Mouse (Mus musculus) stomach, embryonic 16.5 days (tissue): ENCODE data around the gene Tpst2. TPM values are rescaled to one million over a fixed set of nuclear protein-coding genes. Genes with fewer than 3 reads are reported as not detected.

Experiments used
- ATAC-seq: fragments of 200-750 bp; cut with Nextera tagmentation; 2 replicates; pipeline ENCODE4 v1.8.0; 2017; ENCODE audit warnings: moderate number of reproducible peaks, moderate TSS enrichment; ENCODE audit not compliant: insufficient read depth, low FRiP score
- H3K27ac ChIP-seq: fragments of 300-500 bp; sonication (generic); 2 replicates; pipeline ENCODE4 v1.5.1; 2014; ENCODE audit warnings: low read length
- H3K27me3 ChIP-seq: fragments of 300-500 bp; sonication (generic); 2 replicates; pipeline ENCODE4 v1.6.1; 2014; ENCODE audit warnings: low read length, control low read depth, mixed read lengths; ENCODE audit not compliant: control insufficient read depth, insufficient read depth
- H3K36me3 ChIP-seq: fragments of 300-500 bp; sonication (generic); 2 replicates; pipeline ENCODE4 v1.6.1; 2014; ENCODE audit warnings: low read length; ENCODE audit not compliant: control insufficient read depth, insufficient read depth
- H3K4me1 ChIP-seq: fragments of 300-500 bp; sonication (generic); 2 replicates; pipeline ENCODE4 v1.6.1; 2014; ENCODE audit warnings: low read length, control low read depth, mixed read lengths; ENCODE audit not compliant: control insufficient read depth, insufficient read depth
- H3K4me2 ChIP-seq: fragments of 300-500 bp; sonication (generic); 2 replicates; pipeline ENCODE4 v1.6.1; 2014; ENCODE audit warnings: low read depth, low read length, mixed read lengths
- H3K4me3 ChIP-seq: fragments of 300-500 bp; sonication (generic); replicated peaks from 2 replicates; pipeline ENCODE4 v1.5.1; 2014; ENCODE audit warnings: mild to moderate bottlenecking, low read length
- H3K9ac ChIP-seq: fragments of 300-500 bp; sonication (generic); 2 replicates; pipeline ENCODE4 v1.6.1; 2014; ENCODE audit warnings: low read length
- H3K9me3 ChIP-seq: fragments of 300-500 bp; sonication (generic); replicated peaks from 2 replicates; pipeline ENCODE4 v1.6.1; 2016; ENCODE audit warnings: low read length, control low read depth; ENCODE audit not compliant: control insufficient read depth
- WGBS: fragments of 180-500 bp; shearing (Covaris S2); extraction: QIAGEN DNeasy Blood & Tissue Kit; methylation state at CpG from one replicate; pipeline ENCODE4 v1.1.7; 2014; 5-methylcytosine and 5-hydroxymethylcytosine counted together
- polyA plus RNA-seq: library from polyadenylated mRNA; unstranded; fragments of >200 nt; fragmentation: Nextera tagmentation; extraction: Ambion mirVana; gene quantifications from 2 replicates; pipeline ENCODE4 v1.2.1, GENCODE M21; 2015

The Tpst2 gene
- polyA plus RNA-seq, 1 experiment from 2014 or later = 40.0 TPM

GRCm38 (mm10) chr5:112344092-112344960, 67.8 kb downstream of the Tpst2 start:
- WGBS = 67% methylated on average over 6 of the region's 6 CpGs
- Histone ChIP-seq H3K9ac (peak overlapping the region; percentile 43; the same call in 1 of the 2 replicates), H3K27ac (peak overlapping the region; percentile 46), H3K4me1 (peaks cover 22% of the 10 kb centered on the region), H3K4me3 (no peak overlapping the region; the same call in 1 of the 2 replicates), H3K27me3 (no peaks in the 10 kb centered on the region), H3K4me2 (peak overlapping the region; percentile 86; the same call in 1 of the 2 replicates), H3K36me3 (0 out of 2 replicates have a peak, but pooled peaks cover 3% of the 10 kb centered on the region), H3K9me3 (no peaks in the 10 kb centered on the region)
- peak; percentile 18; the same call in 1 of the 2 replicates for ATAC-seq

- Histone ChIP-seq H3K4me1 (peaks cover 22% of the 10 kb centered on the region), H3K4me2 (no peak overlapping the region), H3K9ac (no peak overlapping the region), H3K36me3 (0 out of 2 replicates have a peak, but pooled peaks cover 7% of the 10 kb centered on the region), H3K4me3 (no peak overlapping the region), H3K27ac (no peak overlapping the region), H3K27me3 (no peaks in the 10 kb centered on the region), H3K9me3 (no peaks in the 10 kb centered on the region)
- WGBS = 78% methylated on average over 16 of the region's 16 CpGs
- peak; percentile 30; the same call in 1 of the 2 replicates for ATAC-seq
These were observed 69.9 kb downstream of the Tpst2 start for GRCm38 (mm10) chr5:112346211-112346965.

- Histone ChIP-seq H3K4me1 (peaks cover 9% of the 10 kb centered on the region), H3K27me3 (no peaks in the 10 kb centered on the region), H3K9me3 (no peaks in the 10 kb centered on the region), H3K36me3 (0 out of 2 replicates have a peak, but pooled peaks cover 7% of the 10 kb centered on the region), H3K4me3 (no peak overlapping the region), H3K27ac (no peak overlapping the region), H3K4me2 (no peak overlapping the region), H3K9ac (no peak overlapping the region)
- 91% methylated on average over 8 of the region's 8 CpGs for WGBS
- ATAC-seq = no peak
These were observed 72.7 kb downstream of the Tpst2 start for GRCm38 (mm10) chr5:112349169-112349568.

GRCm38 (mm10) chr5:112355493-112355892, 79.0 kb downstream of the Tpst2 start:
- H3K4me1 ChIP-seq = no peaks in the 10 kb centered on the region
- H3K4me2 ChIP-seq = no peak overlapping the region
- H3K4me3 ChIP-seq = no peak overlapping the region
- H3K36me3 ChIP-seq = no peaks in the 10 kb centered on the region; the same call in 1 of the 2 replicates
- H3K9me3 ChIP-seq = no peaks in the 10 kb centered on the region
- no peak overlapping the region for H3K27ac ChIP-seq
- WGBS = 79% methylated on average over 6 of the region's 6 CpGs
- no peak overlapping the region for H3K9ac ChIP-seq
- no peak for ATAC-seq
- H3K27me3 ChIP-seq = no peaks in the 10 kb centered on the region

- H3K4me2 ChIP-seq = no peak within 1 kb of the TSS
- H3K27me3 ChIP-seq = no peaks in the 10 kb centered on the region
- no peaks in the 10 kb centered on the region for H3K9me3 ChIP-seq
- H3K27ac ChIP-seq = no peak within 1 kb of the TSS
- 58% methylated on average over 13 of the region's 13 CpGs for WGBS
- no peak within 1 kb of the TSS for H3K4me3 ChIP-seq
- H3K4me1 ChIP-seq = no peaks in the 10 kb centered on the region
- no peak for ATAC-seq
- no peaks in the 10 kb centered on the region; the same call in 1 of the 2 replicates for H3K36me3 ChIP-seq
- no peak within 1 kb of the TSS for H3K9ac ChIP-seq
These were observed 79.4 kb downstream of the Tpst2 start, which contains the start of gene Gm6583 for GRCm38 (mm10) chr5:112355910-112356309. TSS of gene Gm6583 (minus strand) at chr5:112356033.

GRCm38 (mm10) chr5:112356322-112356721, 79.8 kb downstream of the Tpst2 start:
- Histone ChIP-seq H3K27me3 (no peaks in the 10 kb centered on the region), H3K4me1 (no peaks in the 10 kb centered on the region), H3K4me3 (no peak overlapping the region), H3K9me3 (no peaks in the 10 kb centered on the region), H3K36me3 (no peaks in the 10 kb centered on the region; the same call in 1 of the 2 replicates), H3K9ac (no peak overlapping the region), H3K4me2 (no peak overlapping the region), H3K27ac (no peak overlapping the region)
- WGBS = 91% methylated on average over 9 of the region's 9 CpGs
- ATAC-seq = no peak

GRCm38 (mm10) chr5:112359520-112359919, 83.0 kb downstream of the Tpst2 start:
- Histone ChIP-seq H3K4me3 (no peak overlapping the region), H3K27me3 (no peaks in the 10 kb centered on the region), H3K9ac (no peak overlapping the region), H3K9me3 (0 out of 2 replicates have a peak, but pooled peaks cover 4% of the 10 kb centered on the region), H3K36me3 (no peaks in the 10 kb centered on the region; the same call in 1 of the 2 replicates), H3K4me1 (no peaks in the 10 kb centered on the region), H3K4me2 (no peak overlapping the region), H3K27ac (no peak overlapping the region)
- 89% methylated on average over 4 of the region's 4 CpGs for WGBS
- ATAC-seq = no peak

GRCm38 (mm10) chr5:112360077-112360476, 83.6 kb downstream of the Tpst2 start:
- no peak overlapping the region for H3K9ac ChIP-seq
- 92% methylated on average over 3 of the region's 3 CpGs for WGBS
- no peak overlapping the region for H3K4me3 ChIP-seq
- H3K27me3 ChIP-seq = no peaks in the 10 kb centered on the region
- H3K9me3 ChIP-seq = 0 out of 2 replicates have a peak, but pooled peaks cover 4% of the 10 kb centered on the region
- no peak overlapping the region for H3K27ac ChIP-seq
- no peaks in the 10 kb centered on the region; the same call in 1 of the 2 replicates for H3K36me3 ChIP-seq
- no peak for ATAC-seq
- H3K4me1 ChIP-seq = no peaks in the 10 kb centered on the region
- no peak overlapping the region for H3K4me2 ChIP-seq
